Mouse (Mus musculus): ENCODE measurements around the gene Naa50. TPM values are rescaled to one million over a fixed set of nuclear protein-coding genes. Genes with fewer than 3 reads are reported as not detected.

Gene Naa50
- polyA plus RNA-seq, 1 experiment from 2014 or later = 98.7 TPM

- Histone ChIP-seq H3K4me2 (peak overlapping the region; percentile 59), H3K27me3 (replicated peaks) (no peaks in the 10 kb centered on the region), H3K36me3 (no peaks in the 10 kb centered on the region), H3K4me1 (replicated peaks) (peaks cover 8% of the 10 kb centered on the region), H3K9me3 (replicated peaks) (no peaks in the 10 kb centered on the region), H3K4me3 (peak overlapping the region; percentile 27), H3K9ac (peak overlapping the region; percentile 58; the same call in 1 of the 2 replicates), H3K27ac (ENCODE audit: poor library complexity, severe bottlenecking) (no peak overlapping the region)
- no peak for ATAC-seq (ENCODE audit: insufficient number of reproducible peaks, low FRiP score)
- WGBS = 40% methylated on average over 6 of the region's 6 CpGs
These were observed 1.9 kb downstream of the Naa50 start for GRCm38 (mm10) chr16:44141483-44141882.

DNA sequence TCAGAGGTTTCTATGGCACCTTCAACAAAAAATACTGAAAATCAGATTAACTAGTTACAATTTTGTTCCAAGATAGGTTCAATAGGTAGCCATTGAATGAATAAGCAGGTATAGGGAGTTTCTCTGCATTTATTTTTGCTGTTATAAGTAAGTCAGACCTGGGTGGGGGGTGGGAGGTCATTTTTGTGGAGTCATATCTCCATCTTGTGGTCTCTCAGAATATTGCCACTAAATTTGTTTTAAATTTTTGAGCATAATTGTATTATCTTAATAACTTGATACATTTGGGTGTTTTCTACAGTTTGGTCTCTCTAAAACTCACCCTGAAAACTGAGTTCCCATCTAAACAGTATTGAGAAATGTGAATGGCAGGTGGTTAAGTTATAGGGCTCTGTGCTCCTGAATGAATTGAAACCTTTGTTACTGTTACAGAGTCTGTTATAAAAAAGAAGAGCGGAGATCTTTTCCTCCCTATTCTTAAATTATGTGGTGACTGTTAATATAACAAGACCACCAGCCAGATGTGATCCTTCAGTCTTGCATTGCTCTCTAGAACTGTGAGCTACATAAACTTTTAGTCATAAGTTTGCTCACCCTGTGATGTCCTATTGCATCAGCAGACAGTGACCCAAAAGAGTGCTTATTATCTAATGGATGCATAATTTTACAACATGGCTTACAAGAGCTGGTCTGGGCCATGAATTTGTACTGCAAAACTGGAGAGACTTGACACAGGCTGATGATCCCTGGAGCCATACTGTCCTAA is 9.6 kb downstream of the Naa50 start:
- 87% methylated on average over 1 of the region's 1 CpGs for WGBS

GRCm38 (mm10) chr16:44154497-44155057 is 14.9 kb downstream of the Naa50 start:
- Histone ChIP-seq H3K36me3 (peaks cover 12% of the 10 kb centered on the region), H3K9ac (no peak overlapping the region), H3K27ac (ENCODE audit: poor library complexity, severe bottlenecking) (no peak overlapping the region), H3K4me1 (replicated peaks) (no peaks in the 10 kb centered on the region), H3K4me2 (no peak overlapping the region), H3K9me3 (replicated peaks) (no peaks in the 10 kb centered on the region), H3K27me3 (replicated peaks) (no peaks in the 10 kb centered on the region), H3K4me3 (no peak overlapping the region)
- WGBS = 68% methylated on average over 6 of the region's 6 CpGs
- no peak for ATAC-seq (ENCODE audit: insufficient number of reproducible peaks, low FRiP score)

More for the DNA sequence above, 9.6 kb downstream of the Naa50 start:
- Histone ChIP-seq H3K4me2 (no peak overlapping the region), H3K4me3 (no peak overlapping the region), H3K36me3 (no peaks in the 10 kb centered on the region), H3K27me3 (replicated peaks) (no peaks in the 10 kb centered on the region), H3K9me3 (replicated peaks) (no peaks in the 10 kb centered on the region), H3K9ac (no peak overlapping the region), H3K27ac (ENCODE audit: poor library complexity, severe bottlenecking) (no peak overlapping the region), H3K4me1 (replicated peaks) (no peaks in the 10 kb centered on the region)
- no peak for ATAC-seq (ENCODE audit: insufficient number of reproducible peaks, low FRiP score)

- Histone ChIP-seq H3K4me1 (replicated peaks) (no peaks in the 10 kb centered on the region), H3K27me3 (replicated peaks) (no peaks in the 10 kb centered on the region), H3K4me2 (no peak overlapping the region), H3K36me3 (peaks cover 15% of the 10 kb centered on the region), H3K9me3 (replicated peaks) (no peaks in the 10 kb centered on the region), H3K27ac (ENCODE audit: poor library complexity, severe bottlenecking) (no peak overlapping the region), H3K9ac (no peak overlapping the region), H3K4me3 (no peak overlapping the region)
- 85% methylated on average over 7 of the region's 7 CpGs for WGBS
- no peak for ATAC-seq (ENCODE audit: insufficient number of reproducible peaks, low FRiP score)
These were observed 19.7 kb downstream of the Naa50 start for GRCm38 (mm10) chr16:44159325-44159724.

- no peak for ATAC-seq (ENCODE audit: insufficient number of reproducible peaks, low FRiP score)
- peaks cover 6% of the 10 kb centered on the region for H3K36me3 ChIP-seq
- no peaks in the 10 kb centered on the region for H3K27me3 ChIP-seq (replicated peaks)
- H3K9ac ChIP-seq = no peak overlapping the region
- H3K4me3 ChIP-seq = no peak overlapping the region
- 88% methylated on average over 2 of the region's 2 CpGs for WGBS
- H3K4me2 ChIP-seq = no peak overlapping the region
- no peak overlapping the region for H3K27ac ChIP-seq (ENCODE audit: poor library complexity, severe bottlenecking)
- no peaks in the 10 kb centered on the region for H3K9me3 ChIP-seq (replicated peaks)
- H3K4me1 ChIP-seq (replicated peaks) = no peaks in the 10 kb centered on the region
These were observed 24.2 kb downstream of the Naa50 start for GRCm38 (mm10) chr16:44163831-44164230.

DNA sequence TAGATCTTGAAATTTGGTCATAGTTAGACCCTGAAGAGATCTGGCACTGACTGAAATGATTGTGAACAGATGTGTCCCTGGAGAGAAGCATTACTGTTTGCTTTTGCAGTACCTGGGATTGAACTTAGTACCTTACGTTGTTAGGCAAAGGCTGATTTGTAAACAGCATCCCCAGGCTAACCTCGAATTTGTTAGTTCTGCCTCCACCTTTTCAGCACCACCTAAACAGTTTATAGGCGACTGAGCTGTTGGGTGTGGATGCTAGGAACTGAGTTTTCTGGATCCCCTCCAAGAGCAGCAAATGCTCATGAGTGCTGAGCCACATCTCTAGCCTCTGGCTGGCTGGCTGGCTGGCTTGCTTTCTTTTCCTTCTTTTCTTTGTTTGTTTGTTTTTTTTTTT is 25.6 kb downstream of the Naa50 start:
- no peak for ATAC-seq (ENCODE audit: insufficient number of reproducible peaks, low FRiP score)
- Histone ChIP-seq H3K9ac (no peak overlapping the region), H3K4me3 (no peak overlapping the region), H3K27ac (ENCODE audit: poor library complexity, severe bottlenecking) (0 out of 2 replicates have a peak overlapping the region, but pooled peaks have one; percentile 8), H3K27me3 (replicated peaks) (no peaks in the 10 kb centered on the region), H3K9me3 (replicated peaks) (no peaks in the 10 kb centered on the region), H3K4me1 (replicated peaks) (no peaks in the 10 kb centered on the region), H3K36me3 (no peaks in the 10 kb centered on the region), H3K4me2 (no peak overlapping the region)
- WGBS = 58% methylated on average over 3 of the region's 3 CpGs

DNA sequence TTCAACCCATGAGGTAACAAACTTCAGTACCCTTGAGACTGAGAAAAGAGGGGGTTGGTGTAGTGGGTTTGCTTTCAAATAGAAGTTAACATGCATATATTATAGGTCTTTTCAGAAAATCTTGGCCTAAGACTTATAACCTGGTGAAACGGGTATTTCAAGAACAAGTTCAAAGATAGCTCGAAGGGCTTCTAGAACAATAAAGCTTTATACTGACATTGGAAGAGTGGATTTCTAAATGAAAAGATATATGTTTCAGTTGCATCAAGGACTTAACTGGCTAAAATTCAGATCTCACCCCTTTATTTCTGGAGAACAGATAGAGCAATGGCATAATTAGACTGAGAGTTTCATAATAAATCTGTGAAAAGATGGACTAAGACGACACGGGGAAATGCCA is 29.4 kb downstream of the Naa50 start:
- H3K9ac ChIP-seq = no peak overlapping the region
- ATAC-seq (ENCODE audit: insufficient number of reproducible peaks, low FRiP score) = no peak
- peaks cover under 1% of the 10 kb centered on the region; the same call in 1 of the 2 replicates for H3K4me1 ChIP-seq (replicated peaks)
- H3K36me3 ChIP-seq = no peaks in the 10 kb centered on the region
- WGBS = 80% methylated on average over 4 of the region's 4 CpGs
- H3K27ac ChIP-seq (ENCODE audit: poor library complexity, severe bottlenecking) = no peak overlapping the region
- H3K27me3 ChIP-seq (replicated peaks) = no peaks in the 10 kb centered on the region
- H3K9me3 ChIP-seq (replicated peaks) = no peaks in the 10 kb centered on the region
- no peak overlapping the region for H3K4me2 ChIP-seq
- H3K4me3 ChIP-seq = no peak overlapping the region

GRCm38 (mm10) chr16:44172297-44173154 is 32.9 kb downstream of the Naa50 start:
- Histone ChIP-seq H3K4me3 (peak overlapping the region; percentile 85), H3K4me1 (replicated peaks) (peaks cover 16% of the 10 kb centered on the region), H3K9ac (peak overlapping the region; percentile 95), H3K27ac (ENCODE audit: poor library complexity, severe bottlenecking) (peak overlapping the region; percentile 93), H3K4me2 (peak overlapping the region; percentile 75), H3K36me3 (no peaks in the 10 kb centered on the region), H3K9me3 (replicated peaks) (no peaks in the 10 kb centered on the region), H3K27me3 (replicated peaks) (no peaks in the 10 kb centered on the region)
- peak; percentile 100 for ATAC-seq (ENCODE audit: insufficient number of reproducible peaks, low FRiP score)
- under 1% methylated on average over 26 of the region's 26 CpGs for WGBS

- peak; percentile 78 for ATAC-seq (ENCODE audit: insufficient number of reproducible peaks, low FRiP score)
- H3K4me1 ChIP-seq (replicated peaks) = peaks cover 16% of the 10 kb centered on the region
- peak within 1 kb of the TSS; percentile 97 for H3K27ac ChIP-seq (ENCODE audit: poor library complexity, severe bottlenecking)
- H3K9me3 ChIP-seq (replicated peaks) = no peaks in the 10 kb centered on the region
- peak within 1 kb of the TSS; percentile 75 for H3K4me2 ChIP-seq
- no peaks in the 10 kb centered on the region for H3K36me3 ChIP-seq
- WGBS = under 1% methylated on average over 41 of the region's 77 CpGs
- no peaks in the 10 kb centered on the region for H3K27me3 ChIP-seq (replicated peaks)
- H3K9ac ChIP-seq = peak within 1 kb of the TSS; percentile 95
- H3K4me3 ChIP-seq = peak within 1 kb of the TSS; percentile 85
These were observed 33.7 kb downstream of the Naa50 start, which contains the start of gene Usf3 for GRCm38 (mm10) chr16:44173155-44173941. TSS of gene Usf3 (plus strand) at chr16:44173246.

GRCm38 (mm10) chr16:44173966-44174530 is 34.4 kb downstream of the Naa50 start:
- H3K9me3 ChIP-seq (replicated peaks) = no peaks in the 10 kb centered on the region
- no peaks in the 10 kb centered on the region for H3K27me3 ChIP-seq (replicated peaks)
- H3K4me1 ChIP-seq (replicated peaks) = peaks cover 18% of the 10 kb centered on the region
- 14% methylated on average over 7 of the region's 7 CpGs for WGBS
- H3K9ac ChIP-seq = peak overlapping the region; percentile 95
- peak overlapping the region; percentile 97 for H3K27ac ChIP-seq (ENCODE audit: poor library complexity, severe bottlenecking)
- no peak for ATAC-seq (ENCODE audit: insufficient number of reproducible peaks, low FRiP score)
- H3K36me3 ChIP-seq = no peaks in the 10 kb centered on the region
- peak overlapping the region; percentile 75 for H3K4me2 ChIP-seq
- peak overlapping the region; percentile 85 for H3K4me3 ChIP-seq
